9 mouse cellular contexts compared by ENCODE assay signal in genomic region chr8:63951626-63952377, GRCm38 (mm10). TPM values are rescaled to one million over a fixed set of nuclear protein-coding genes. Genes with fewer than 3 reads are reported as not detected.
DNase-seq lines count a peak whose midpoint lies in the region; ATAC-seq and TF ChIP-seq lines count a peak whose summit lies in the region.
"Had no signal": no experiment of that assay in that cellular context is flagged by ENCODE, and none has a peak within 500 bp of the region (broad histone marks: within the 10 kb centered on the region; RNA-seq: fewer than 3 reads in every experiment).

TSS of gene Sgo2b (minus strand) at chr8:63952248.

- DNase-seq in left cerebral cortex, adult 2 months (ENCODE audit: extremely low spot score in 1 of 2, low spot score in 2 of 2), result no peak
- no peak for DNase-seq in left cerebral cortex, adult 11 months (ENCODE audit: low spot score)
- DNase-seq in layer of hippocampus, postnatal 25 days (ENCODE audit: extremely low spot score in 1 of 2, low spot score in 1 of 2), result no peak
- no peak for DNase-seq in spleen, postnatal 10 days (ENCODE audit: low spot score in 2 of 2)

- no peak for TF ChIP-seq CTCF in left cerebral cortex, adult 2 months (IDR thresholded peaks at IDR 0.05)
- no peak for TF ChIP-seq CTCF in cortical plate, adult 2 months (IDR thresholded peaks at IDR 0.05; ENCODE audit: extremely low read depth, insufficient read depth, low read length)

- H3K4me1 ChIP-seq in cortical plate, adult 2 months (ENCODE audit: control insufficient read depth, insufficient read depth, low read length), result no peaks in the 10 kb centered on the region
- 0 out of 2 replicates have a peak, but pooled peaks cover 3% of the 10 kb centered on the region for H3K4me1 ChIP-seq in hindbrain, embryonic 15.5 days (replicated peaks)
- H3K4me1 ChIP-seq in neural tube, embryonic 13.5 days (replicated peaks), result no peaks in the 10 kb centered on the region
- H3K4me1 ChIP-seq: liver, embryonic 15.5 days had no signal

- 6% methylated on average over 28 of the region's 30 CpGs for WGBS in hindbrain, embryonic 15.5 days
- WGBS in neural tube, embryonic 13.5 days, result 9% methylated on average over 28 of the region's 30 CpGs

- H3K36me3 ChIP-seq in hindbrain, embryonic 15.5 days, result no peaks in the 10 kb centered on the region
- H3K36me3 ChIP-seq in neural tube, embryonic 13.5 days, result no peaks in the 10 kb centered on the region
- H3K36me3 ChIP-seq: liver, embryonic 15.5 days had no signal

- H3K9me3 ChIP-seq in hindbrain, embryonic 15.5 days, result no peaks in the 10 kb centered on the region
- H3K9me3 ChIP-seq in neural tube, embryonic 13.5 days, result no peaks in the 10 kb centered on the region
- H3K9me3 ChIP-seq: liver, embryonic 15.5 days had no signal

- H3K4me3 ChIP-seq in left cerebral cortex, adult 2 months, result peak within 1 kb of the TSS; percentile 23; the same call in 1 of the 2 replicates
- H3K4me3 ChIP-seq in cortical plate, adult 2 months (ENCODE audit: insufficient read depth, low read length), result peak within 1 kb of the TSS; percentile 27
- peak within 1 kb of the TSS; percentile 41 for H3K4me3 ChIP-seq in hindbrain, embryonic 15.5 days
- peak within 1 kb of the TSS; percentile 37 for H3K4me3 ChIP-seq in neural tube, embryonic 13.5 days
- H3K4me3 ChIP-seq: liver, embryonic 15.5 days had no signal

- peak; percentile 76 for ATAC-seq in hindbrain, embryonic 15.5 days (ENCODE audit: low FRiP score, low read depth)
- peak; percentile 77 for ATAC-seq in neural tube, embryonic 13.5 days (ENCODE audit: low read depth)
- no peak for ATAC-seq in granulocyte monocyte progenitor cell, adult 5-6 weeks (replicated peaks; ENCODE audit: poor library complexity, severe bottlenecking)

- TF ChIP-seq POLR2A in cortical plate, adult 2 months (IDR thresholded peaks at IDR 0.05; ENCODE audit: extremely low read depth, insufficient read depth, low read length), result no peak

- peak within 1 kb of the TSS; percentile 42 for H3K9ac ChIP-seq in hindbrain, embryonic 15.5 days
- peak within 1 kb of the TSS; percentile 60 for H3K9ac ChIP-seq in neural tube, embryonic 13.5 days
- H3K9ac ChIP-seq: liver, embryonic 15.5 days had no signal

- no peak within 1 kb of the TSS for H3K27ac ChIP-seq in left cerebral cortex, adult 2 months
- no peak within 1 kb of the TSS for H3K27ac ChIP-seq in cortical plate, adult 2 months (ENCODE audit: insufficient read depth, low read length)
- H3K27ac ChIP-seq in hindbrain, embryonic 15.5 days (replicated peaks), result no peak within 1 kb of the TSS
- no peak within 1 kb of the TSS for H3K27ac ChIP-seq in neural tube, embryonic 13.5 days (replicated peaks)
- H3K27ac ChIP-seq: liver, embryonic 15.5 days had no signal

- peak within 1 kb of the TSS; percentile 88 for H3K4me2 ChIP-seq in hindbrain, embryonic 15.5 days
- H3K4me2 ChIP-seq in neural tube, embryonic 13.5 days, result peak within 1 kb of the TSS; percentile 72
- H3K4me2 ChIP-seq: liver, embryonic 15.5 days had no signal

- intact Hi-C loops in left cerebral cortex, adult 2 months (cut with DNase I), result no loop called here

- H3K27me3 ChIP-seq in hindbrain, embryonic 15.5 days, result no peaks in the 10 kb centered on the region
- no peaks in the 10 kb centered on the region for H3K27me3 ChIP-seq in neural tube, embryonic 13.5 days

RNA-seq across cellular contexts. Expression of gene Sgo2b, which starts in this region (rescaled TPM):
- not detected for total RNA-seq in left cerebral cortex, adult 2 months (2021)
- polyA plus RNA-seq in cortical plate, adult 2 months (2012; rRNA removed), result not detected in 2 replicates
- polyA plus RNA-seq in hindbrain, embryonic 15.5 days (2015; fragmentation: Nextera tagmentation; extraction: Ambion mirVana), result 0.08 and 0.09 TPM in 2 replicates
- polyA plus RNA-seq in neural tube, embryonic 13.5 days (2015; fragmentation: Nextera tagmentation; extraction: Ambion mirVana), result 0.10 TPM in 1 of 2 replicates, not detected in the other
- total RNA-seq in granulocyte monocyte progenitor cell, adult 5-6 weeks (2014; fragmentation: Nextera tagmentation), result not detected in 2 replicates
- not detected in 2 replicates for total RNA-seq in granulocyte monocyte progenitor cell, adult 5-6 weeks (2017)
- total RNA-seq in layer of hippocampus, postnatal 25 days (2021), result not detected
- polyA plus RNA-seq: liver, embryonic 15.5 days had no signal

Comparison
In these comparisons a context has a peak if more than half of its experiments do, and no peak if none do; other contexts are left out.
1. Peak in ATAC-seq, H3K4me3 ChIP-seq, H3K9ac ChIP-seq and H3K4me2 ChIP-seq in hindbrain, embryonic 15.5 days; RNA of the gene not detected or under 1 TPM.
2. Peak in ATAC-seq, H3K4me3 ChIP-seq, H3K9ac ChIP-seq and H3K4me2 ChIP-seq in neural tube, embryonic 13.5 days; RNA of the gene not detected or under 1 TPM.